Mouse (Mus musculus) megakaryocyte, embryonic 14.5 days (primary cell): ENCODE measurements around the gene H1f0. TPM values are rescaled to one million over a fixed set of nuclear protein-coding genes. Genes with fewer than 3 reads are reported as not detected.

ENCODE experiments used
- H3K27me3 ChIP-seq: replicated peaks from 2 replicates; pipeline ENCODE3; 2012; ENCODE audit warnings: inconsistent platforms
- H3K36me3 ChIP-seq: replicated peaks from 2 replicates; pipeline ENCODE3; 2012; ENCODE audit warnings: low read length, inconsistent platforms, mixed read lengths
- H3K4me1 ChIP-seq: 2 replicates; pipeline ENCODE4 v1.6.1; 2012; ENCODE audit warnings: inconsistent platforms
- H3K4me3 ChIP-seq: replicated peaks from 2 replicates; pipeline ENCODE3; 2012; ENCODE audit warnings: moderate library complexity, mild to moderate bottlenecking, inconsistent platforms
- H3K9me3 ChIP-seq: 2 replicates; pipeline ENCODE4 v1.6.1; 2012; ENCODE audit warnings: inconsistent platforms
- FLI1 ChIP-seq: IDR thresholded peaks from 2 replicates; pipeline ENCODE4 v1.6.1; 2012; ENCODE audit warnings: low read length, inconsistent platforms, mixed read lengths
- GATA1 ChIP-seq: IDR thresholded peaks from 3 replicates; pipeline ENCODE4 v1.6.1; 2012; ENCODE audit warnings: mixed read lengths, low read length, inconsistent platforms, borderline replicate concordance
- polyA plus RNA-seq: library from polyadenylated mRNA; stranded (reverse); fragments of >175 nt; gene quantifications from 2 replicates; pipeline ENCODE4 v1.2.3, GENCODE M21; 2012; ENCODE audit warnings: low replicate concordance; ENCODE audit not compliant: insufficient read depth

The H1f0 gene
- polyA plus RNA-seq, 1 experiment: 406 TPM

DNA sequence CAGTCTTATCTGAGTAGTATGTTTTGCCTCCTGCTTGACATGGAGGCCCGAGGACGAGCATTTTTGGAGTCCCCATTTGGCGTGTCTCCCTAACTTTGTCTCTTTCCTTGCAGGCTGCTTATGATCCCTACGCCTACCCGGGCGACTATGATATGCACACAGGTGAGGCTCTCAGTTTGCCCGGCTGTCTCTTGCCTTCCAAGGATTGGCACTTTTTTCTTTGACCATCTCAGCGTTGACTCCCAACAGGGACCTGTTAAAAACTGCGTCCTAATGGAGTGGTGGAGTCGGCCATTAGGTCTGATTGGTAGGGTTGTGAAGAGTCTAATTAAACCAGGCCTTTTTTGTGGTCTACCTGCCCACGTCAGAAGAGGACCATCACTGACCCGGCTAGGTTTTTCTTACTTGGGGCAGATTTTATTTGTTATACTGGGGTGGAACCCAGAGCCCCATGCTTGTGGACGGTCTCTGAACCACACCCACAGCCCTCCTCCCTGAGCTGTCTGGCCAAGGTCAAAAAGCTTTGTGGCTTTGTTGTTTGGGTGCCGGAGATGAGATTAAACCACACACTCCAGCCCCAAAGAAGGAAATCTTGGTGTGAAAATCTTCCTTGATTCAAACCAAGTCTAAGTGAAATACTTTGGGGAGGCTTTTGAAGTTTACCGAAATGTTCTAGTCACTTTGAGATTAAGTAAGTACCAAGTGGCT lies 47.6 kb downstream of the H1f0 start:
- no peak for TF ChIP-seq FLI1
- no peak for TF ChIP-seq GATA1
- H3K4me3 ChIP-seq: peak overlapping the region; percentile 97
- peaks cover 45% of the 10 kb centered on the region for H3K36me3 ChIP-seq
- H3K9me3 ChIP-seq: no peaks in the 10 kb centered on the region
- peaks cover 40% of the 10 kb centered on the region for H3K4me1 ChIP-seq
- no peaks in the 10 kb centered on the region for H3K27me3 ChIP-seq

DNA sequence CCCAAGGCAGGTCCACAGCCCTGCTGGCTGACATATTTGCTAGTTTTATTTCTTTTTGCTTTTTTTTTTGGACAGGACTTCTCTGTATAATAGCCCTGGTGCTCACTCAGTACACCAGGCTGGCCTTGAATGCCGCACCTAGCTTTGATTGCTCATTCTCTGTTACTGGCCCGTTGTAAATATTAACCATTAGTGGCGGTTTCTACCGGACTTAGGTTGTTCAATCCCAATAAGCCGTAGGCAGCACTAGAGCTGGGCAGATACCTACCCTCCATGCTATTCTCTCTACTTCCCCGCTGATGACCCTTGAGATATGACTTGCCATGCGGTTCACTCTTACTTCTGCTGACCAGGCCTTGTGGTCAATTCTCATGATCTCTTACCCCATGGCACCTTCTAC lies 51.3 kb downstream of the H1f0 start:
- Histone ChIP-seq H3K36me3 (peaks cover 83% of the 10 kb centered on the region), H3K9me3 (no peaks in the 10 kb centered on the region), H3K4me1 (peaks cover 19% of the 10 kb centered on the region), H3K4me3 (no peak overlapping the region), H3K27me3 (no peaks in the 10 kb centered on the region)
- TF ChIP-seq GATA1: no peak
- TF ChIP-seq FLI1: no peak

Other genes with a start within 250 kb of the H1f0 start
- 1.5 and 2.1 TPM in 2 replicates for gene Card10, start 225.4 kb upstream of the H1f0 start, polyA plus RNA-seq
- 1.2 and 3.7 TPM in 2 replicates for gene Cdc42ep1, start 185.8 kb upstream of the H1f0 start, polyA plus RNA-seq
- gene Lgals2, start 172.9 kb upstream of the H1f0 start, polyA plus RNA-seq: not detected in 2 replicates
- gene Gga1, start 151.3 kb upstream of the H1f0 start, polyA plus RNA-seq: 198 and 388 TPM in 2 replicates
- gene Gm49510, start 128.8 kb upstream of the H1f0 start, polyA plus RNA-seq: 2.9 and 8.0 TPM in 2 replicates
- 1,441 and 3,817 TPM in 2 replicates for gene Sh3bp1, start 128.7 kb upstream of the H1f0 start, polyA plus RNA-seq
- 8.6 and 29.8 TPM in 2 replicates for gene Pdxp, start 114.5 kb upstream of the H1f0 start, polyA plus RNA-seq
- 75.3 and 689 TPM in 2 replicates for gene Lgals1, start 101.7 kb upstream of the H1f0 start, polyA plus RNA-seq
- gene Nol12, start 93.5 kb upstream of the H1f0 start, polyA plus RNA-seq: 16.3 and 19.1 TPM in 2 replicates
- 97.8 and 237 TPM in 2 replicates for gene Triobp, start 80.7 kb upstream of the H1f0 start, polyA plus RNA-seq
- 10.8 and 18.1 TPM in 2 replicates for gene Galr3, start 13.4 kb downstream of the H1f0 start, polyA plus RNA-seq
- 32.5 and 90.9 TPM in 2 replicates for gene Ankrd54, start 34.4 kb downstream of the H1f0 start, polyA plus RNA-seq
- 9.1 and 10.8 TPM in 2 replicates for gene Eif3l, start 46.7 kb downstream of the H1f0 start, polyA plus RNA-seq
- gene Micall1, start 80.4 kb downstream of the H1f0 start, polyA plus RNA-seq: 2.0 and 8.4 TPM in 2 replicates
- 56.4 and 173 TPM in 2 replicates for gene Polr2f, start 112.6 kb downstream of the H1f0 start, polyA plus RNA-seq
- 4.1 TPM in 1 of 2 replicates, not detected in the other for gene 1700088E04Rik, start 112.8 kb downstream of the H1f0 start, polyA plus RNA-seq
- gene Sox10, start 136.8 kb downstream of the H1f0 start, polyA plus RNA-seq: not detected in 2 replicates
- 9.5 and 16.0 TPM in 2 replicates for gene Pick1, start 200.7 kb downstream of the H1f0 start, polyA plus RNA-seq
- not detected in 2 replicates for gene Gm49486, start 200.9 kb downstream of the H1f0 start, polyA plus RNA-seq
- not detected in 2 replicates for gene Slc16a8, start 226.3 kb downstream of the H1f0 start, polyA plus RNA-seq